9 mouse cellular contexts compared by ENCODE assay signal in the genomic region with DNA sequence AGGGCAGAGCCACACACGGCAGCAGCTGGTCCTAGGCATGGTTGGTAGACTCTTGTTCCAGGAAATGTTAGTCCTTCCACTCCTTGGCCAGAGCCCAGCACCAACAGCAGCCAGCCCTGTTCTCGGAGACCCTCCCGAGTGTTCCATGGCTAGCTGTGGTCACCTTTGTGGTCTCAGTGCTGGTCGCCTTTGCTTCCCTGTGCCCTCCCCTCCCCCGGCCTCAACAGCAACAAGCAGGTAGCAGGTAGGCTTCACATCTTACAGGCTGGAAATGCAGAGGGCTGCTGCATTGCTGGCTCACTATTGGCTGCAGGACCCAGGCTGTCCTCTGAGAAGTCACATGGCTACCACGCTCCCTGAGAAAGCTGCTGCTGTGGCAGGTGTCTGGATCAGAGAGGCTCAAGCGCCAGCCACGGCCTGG.
DNase-seq lines count a peak whose midpoint lies in the region; ATAC-seq lines count a peak whose summit lies in the region.
"Had no signal": no experiment of that assay in that cellular context is flagged by ENCODE, and none has a peak within 500 bp of the region (broad histone marks: within the 10 kb centered on the region; RNA-seq: fewer than 3 reads in every experiment).

No protein-coding gene starts in this region.

- no peak overlapping the region for H3K4me3 ChIP-seq in intestine, embryonic 15.5 days (replicated peaks)
- no peak overlapping the region for H3K4me3 ChIP-seq in intestine, embryonic 16.5 days (ENCODE audit: low read length)
- no peak overlapping the region for H3K4me3 ChIP-seq in brown adipose tissue, adult 24 weeks (ENCODE audit: insufficient read depth, low read depth, low read length)
- H3K4me3 ChIP-seq in kidney, embryonic 16.5 days (ENCODE audit: low read length), result no peak overlapping the region
- H3K4me3 ChIP-seq: liver, embryonic 13.5 days had no signal

- peak; percentile 33 for DNase-seq in adrenal gland, postnatal 10 days
- no peak for DNase-seq in adrenal gland, postnatal 25 days
- DNase-seq in lung, postnatal 14 days, result no peak
- DNase-seq in lung, postnatal 36 days, result no peak
- DNase-seq: liver, embryonic 13.5 days had no signal

- H3K9me3 ChIP-seq in intestine, embryonic 15.5 days, result no peaks in the 10 kb centered on the region
- no peaks in the 10 kb centered on the region for H3K9me3 ChIP-seq in intestine, embryonic 16.5 days (ENCODE audit: control insufficient read depth, low read length)
- no peaks in the 10 kb centered on the region for H3K9me3 ChIP-seq in kidney, embryonic 16.5 days (ENCODE audit: low read length)
- H3K9me3 ChIP-seq: liver, embryonic 13.5 days had no signal

- no peak overlapping the region for H3K9ac ChIP-seq in intestine, embryonic 15.5 days
- no peak overlapping the region for H3K9ac ChIP-seq in intestine, embryonic 16.5 days (ENCODE audit: low read depth, low read length)
- no peak overlapping the region for H3K9ac ChIP-seq in kidney, embryonic 16.5 days (replicated peaks; ENCODE audit: low read length)
- H3K9ac ChIP-seq: liver, embryonic 13.5 days had no signal

- H3K36me3 ChIP-seq in intestine, embryonic 15.5 days, result no peaks in the 10 kb centered on the region
- no peaks in the 10 kb centered on the region for H3K36me3 ChIP-seq in intestine, embryonic 16.5 days (ENCODE audit: control insufficient read depth, insufficient read depth, low read length)
- no peaks in the 10 kb centered on the region for H3K36me3 ChIP-seq in kidney, embryonic 16.5 days (ENCODE audit: insufficient read depth, low read length)
- H3K36me3 ChIP-seq: liver, embryonic 13.5 days had no signal

- peak overlapping the region; percentile 59; the same call in 1 of the 2 replicates for H3K27ac ChIP-seq in intestine, embryonic 15.5 days
- H3K27ac ChIP-seq in intestine, embryonic 16.5 days (ENCODE audit: low read length), result no peak overlapping the region
- H3K27ac ChIP-seq in brown adipose tissue, adult 24 weeks (replicated peaks; ENCODE audit: low read depth, low read length), result peak overlapping the region; percentile 10; the same call in 1 of the 2 replicates
- 0 out of 2 replicates have a peak overlapping the region, but pooled peaks have one; percentile 13 for H3K27ac ChIP-seq in kidney, embryonic 16.5 days (ENCODE audit: low read length)
- H3K27ac ChIP-seq: liver, embryonic 13.5 days had no signal

- H3K4me2 ChIP-seq in intestine, embryonic 15.5 days (replicated peaks), result no peak overlapping the region
- no peak overlapping the region for H3K4me2 ChIP-seq in intestine, embryonic 16.5 days (ENCODE audit: low read depth, low read length)
- H3K4me2 ChIP-seq in kidney, embryonic 16.5 days (replicated peaks; ENCODE audit: low read depth, low read length), result no peak overlapping the region
- H3K4me2 ChIP-seq: liver, embryonic 13.5 days had no signal

- peaks cover 37% of the 10 kb centered on the region for H3K4me1 ChIP-seq in intestine, embryonic 15.5 days (replicated peaks)
- peaks cover 40% of the 10 kb centered on the region for H3K4me1 ChIP-seq in intestine, embryonic 16.5 days (ENCODE audit: control insufficient read depth, insufficient read depth, low read length)
- H3K4me1 ChIP-seq in brown adipose tissue, adult 24 weeks (ENCODE audit: control insufficient read depth, insufficient read depth, insufficient read length, low read length), result peaks cover 15% of the 10 kb centered on the region
- peaks cover 44% of the 10 kb centered on the region for H3K4me1 ChIP-seq in kidney, embryonic 16.5 days (ENCODE audit: insufficient read depth, low read length)

- no peak for ATAC-seq in intestine, embryonic 15.5 days
- no peak for ATAC-seq in intestine, embryonic 16.5 days
- no peak for ATAC-seq in kidney, embryonic 16.5 days (ENCODE audit: low FRiP score, low TSS enrichment)

- 74% methylated on average over 8 of the region's 8 CpGs for WGBS in intestine, embryonic 15.5 days
- 71% methylated on average over 8 of the region's 8 CpGs for WGBS in intestine, embryonic 16.5 days
- 73% methylated on average over 8 of the region's 8 CpGs for WGBS in kidney, embryonic 16.5 days

- no peaks in the 10 kb centered on the region for H3K27me3 ChIP-seq in intestine, embryonic 15.5 days (replicated peaks)
- no peaks in the 10 kb centered on the region for H3K27me3 ChIP-seq in intestine, embryonic 16.5 days (replicated peaks; ENCODE audit: control insufficient read depth, insufficient read depth, low read length)
- H3K27me3 ChIP-seq in kidney, embryonic 16.5 days (ENCODE audit: insufficient read depth, low read length), result no peaks in the 10 kb centered on the region
- H3K27me3 ChIP-seq: liver, embryonic 13.5 days had no signal
